Mouse (Mus musculus): ENCODE data around the gene Psmc3. TPM values are rescaled to one million over a fixed set of nuclear protein-coding genes. Genes with fewer than 3 reads are reported as not detected.

Psmc3 gene
- polyA plus RNA-seq, 1 experiment from 2014 or later: 282 TPM

DNA sequence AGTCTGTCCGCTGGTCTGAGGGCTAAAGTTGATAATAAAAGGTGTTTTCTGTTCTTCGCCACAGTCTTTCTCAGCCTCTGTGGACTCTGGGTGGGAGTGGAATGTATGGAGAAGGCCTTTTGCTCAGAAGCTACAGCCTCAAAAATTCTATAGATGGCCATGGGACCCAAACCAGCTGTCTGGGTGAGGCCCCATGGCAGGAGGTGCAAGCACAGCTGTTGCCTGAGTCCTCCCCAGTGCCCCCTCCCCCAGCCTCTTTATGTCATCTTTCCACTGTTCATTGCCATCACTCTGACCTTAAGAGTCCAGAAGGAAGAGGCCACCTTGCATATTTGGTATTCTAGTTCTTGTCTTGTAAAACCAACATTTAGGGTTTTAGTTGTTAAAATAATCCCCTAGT lies 5.6 kb downstream of the Psmc3 start:
- no peaks in the 10 kb centered on the region for H3K9me3 ChIP-seq (replicated peaks)
- H3K27ac ChIP-seq: no peak overlapping the region
- H3K4me1 ChIP-seq: peaks cover 10% of the 10 kb centered on the region
- no peak overlapping the region for H3K9ac ChIP-seq
- H3K4me2 ChIP-seq (replicated peaks): no peak overlapping the region
- ATAC-seq (ENCODE audit: low FRiP score): no peak
- H3K4me3 ChIP-seq: no peak overlapping the region
- 98% methylated on average over 2 of the region's 2 CpGs for WGBS
- peaks cover 90% of the 10 kb centered on the region for H3K36me3 ChIP-seq
- no peaks in the 10 kb centered on the region for H3K27me3 ChIP-seq

DNA sequence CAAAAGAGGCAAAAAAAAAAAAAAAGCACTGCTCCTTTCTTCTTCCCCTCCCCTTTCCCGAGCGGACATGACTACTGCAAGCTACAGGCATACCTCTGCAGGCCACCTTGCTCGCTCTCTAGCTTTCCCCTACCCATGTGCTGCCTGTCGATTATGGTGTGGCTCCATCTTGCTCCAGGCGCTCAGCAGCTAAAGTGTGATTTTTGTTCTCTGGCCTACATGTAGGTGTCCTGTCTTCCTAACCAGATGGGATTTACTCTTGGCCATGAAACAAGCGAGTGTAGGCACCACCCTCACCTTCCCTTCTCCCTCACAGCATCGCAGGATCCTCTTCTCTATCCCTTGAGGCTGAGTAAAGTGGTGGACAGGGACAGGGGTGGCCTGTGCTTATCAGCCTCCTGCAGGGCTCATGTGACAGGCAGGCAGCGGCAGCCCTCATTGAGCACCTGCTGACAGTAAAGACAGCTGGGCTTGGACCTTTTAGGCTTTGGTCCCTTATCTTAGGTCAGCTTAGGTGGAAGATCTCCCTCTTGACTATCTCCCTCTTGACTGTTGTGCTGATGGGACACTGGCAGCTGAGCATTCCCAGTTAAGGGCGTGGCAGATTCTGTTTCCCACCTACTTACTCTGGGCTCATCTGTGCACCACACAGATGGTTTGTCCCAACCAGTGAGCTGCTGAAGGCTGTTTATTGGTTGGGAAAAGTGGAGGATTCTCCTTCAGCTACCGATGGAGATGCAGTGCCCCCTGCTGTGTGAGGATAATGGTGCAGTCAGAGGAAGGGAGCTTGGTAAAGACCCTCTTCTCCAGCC lies 6.9 kb downstream of the Psmc3 start:
- Histone ChIP-seq H3K4me2 (replicated peaks) (no peak overlapping the region), H3K4me3 (no peak overlapping the region), H3K4me1 (no peaks in the 10 kb centered on the region), H3K36me3 (peaks cover 93% of the 10 kb centered on the region), H3K27me3 (no peaks in the 10 kb centered on the region), H3K9ac (no peak overlapping the region), H3K9me3 (replicated peaks) (no peaks in the 10 kb centered on the region), H3K27ac (no peak overlapping the region)
- peak; percentile 9; the same call in 1 of the 2 replicates for ATAC-seq (ENCODE audit: low FRiP score)
- 82% methylated on average over 10 of the region's 10 CpGs for WGBS

DNA sequence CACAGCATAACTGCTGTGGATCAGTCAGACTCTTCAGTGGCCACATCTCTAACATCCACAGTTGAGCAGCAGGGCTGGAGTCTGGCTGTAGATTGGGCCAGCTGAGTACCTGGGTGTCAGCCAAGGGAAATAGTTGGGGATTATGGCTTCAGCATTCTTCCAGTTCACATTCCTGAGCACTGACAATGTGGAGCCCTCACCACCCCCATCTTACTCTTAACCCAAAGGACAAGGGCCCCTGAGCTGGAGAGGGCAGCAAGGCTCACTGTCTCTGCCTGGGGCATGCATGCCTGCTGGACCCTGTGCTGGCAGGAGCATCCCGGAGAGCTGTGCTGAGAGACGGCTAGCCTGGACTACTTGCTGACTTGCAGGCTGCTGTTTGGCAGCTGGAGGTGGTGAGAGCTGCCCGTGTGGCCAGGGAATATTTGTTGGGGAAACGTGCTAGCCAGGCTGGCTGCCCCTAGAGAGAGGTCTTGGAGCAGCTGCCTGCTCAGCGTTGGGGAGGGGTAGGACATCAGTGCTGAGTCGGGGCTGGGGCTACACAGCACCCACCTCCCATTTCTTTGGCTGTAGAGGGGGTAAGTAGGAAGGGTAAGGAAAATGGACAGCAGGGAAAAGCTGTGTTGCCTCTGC lies 8.2 kb downstream of the Psmc3 start:
- 86% methylated on average over 6 of the region's 6 CpGs for WGBS
- Histone ChIP-seq H3K9ac (0 out of 2 replicates have a peak overlapping the region, but pooled peaks have one; percentile 5), H3K4me2 (replicated peaks) (no peak overlapping the region), H3K9me3 (replicated peaks) (no peaks in the 10 kb centered on the region), H3K36me3 (peaks cover 88% of the 10 kb centered on the region), H3K4me1 (no peaks in the 10 kb centered on the region), H3K4me3 (no peak overlapping the region), H3K27me3 (no peaks in the 10 kb centered on the region), H3K27ac (no peak overlapping the region)
- ATAC-seq (ENCODE audit: low FRiP score): no peak

DNA sequence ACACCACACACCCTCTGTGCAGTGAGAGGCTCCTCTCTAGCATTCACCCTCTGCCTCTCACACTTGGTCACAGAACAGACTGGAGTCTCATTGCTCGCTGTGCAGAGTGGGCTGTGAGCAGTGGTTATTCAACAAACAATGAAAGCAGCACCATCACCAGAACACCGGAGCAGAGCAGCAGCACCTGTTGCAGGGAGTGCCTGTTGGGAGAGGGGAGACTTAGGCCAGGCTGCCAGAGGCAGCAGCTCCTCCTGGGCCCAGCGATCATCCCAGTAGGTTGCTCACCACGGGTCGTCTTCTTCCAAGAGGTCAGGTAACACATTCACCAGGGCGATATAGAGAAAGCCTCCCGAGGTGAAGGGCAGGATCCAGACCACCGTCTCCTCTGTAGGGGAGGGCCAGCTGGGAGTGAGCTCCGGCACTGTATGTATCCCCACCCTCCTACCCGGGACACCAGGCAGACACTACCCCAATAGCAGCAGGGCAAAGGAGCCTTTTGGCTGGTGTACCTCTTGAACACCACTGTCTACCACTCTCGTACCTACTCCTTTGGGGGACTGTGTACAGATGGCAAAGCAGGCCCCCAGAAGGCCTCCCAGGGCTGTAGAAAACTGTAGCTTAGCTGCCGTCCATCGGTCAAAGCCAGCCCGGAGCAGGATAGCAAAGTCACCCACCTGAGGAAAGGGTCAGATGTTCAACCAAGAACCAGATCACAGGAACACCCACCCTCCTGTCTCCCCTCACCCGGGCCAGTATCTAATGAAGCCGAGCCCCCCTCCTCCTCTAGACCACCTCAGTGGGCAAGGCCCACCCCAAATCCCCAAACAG lies 9.2 kb downstream of the Psmc3 start:
- Histone ChIP-seq H3K4me3 (no peak overlapping the region), H3K27ac (no peak overlapping the region), H3K4me2 (replicated peaks) (no peak overlapping the region), H3K27me3 (no peaks in the 10 kb centered on the region), H3K36me3 (peaks cover 78% of the 10 kb centered on the region), H3K4me1 (no peaks in the 10 kb centered on the region), H3K9ac (no peak overlapping the region), H3K9me3 (replicated peaks) (no peaks in the 10 kb centered on the region)
- 92% methylated on average over 16 of the region's 16 CpGs for WGBS
- ATAC-seq (ENCODE audit: low FRiP score): no peak

DNA sequence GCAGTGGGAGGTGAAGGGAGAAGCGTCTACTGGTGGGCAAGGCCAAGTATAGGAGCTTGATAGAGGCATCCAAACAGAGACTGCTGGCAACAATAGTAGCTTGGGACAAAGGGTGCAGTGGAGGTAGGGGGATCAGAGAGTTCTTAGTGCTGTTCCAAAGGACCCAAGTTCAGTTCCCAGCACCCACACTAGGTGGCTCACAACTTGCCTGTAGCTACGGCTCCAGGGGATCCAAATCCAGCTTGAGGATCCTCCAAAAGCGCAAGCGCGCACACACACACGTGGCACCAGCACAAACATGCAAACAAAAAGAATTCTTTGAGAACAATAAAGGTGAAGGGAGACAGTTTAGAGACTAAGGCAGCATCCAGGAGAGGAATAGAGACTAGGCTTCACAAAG lies 10.4 kb downstream of the Psmc3 start:
- Histone ChIP-seq H3K9me3 (replicated peaks) (no peaks in the 10 kb centered on the region), H3K9ac (no peak overlapping the region), H3K4me3 (no peak overlapping the region), H3K27me3 (no peaks in the 10 kb centered on the region), H3K4me2 (replicated peaks) (no peak overlapping the region), H3K4me1 (peaks cover 10% of the 10 kb centered on the region), H3K27ac (no peak overlapping the region), H3K36me3 (peaks cover 65% of the 10 kb centered on the region)
- ATAC-seq (ENCODE audit: low FRiP score): no peak
- 86% methylated on average over 6 of the region's 6 CpGs for WGBS

DNA sequence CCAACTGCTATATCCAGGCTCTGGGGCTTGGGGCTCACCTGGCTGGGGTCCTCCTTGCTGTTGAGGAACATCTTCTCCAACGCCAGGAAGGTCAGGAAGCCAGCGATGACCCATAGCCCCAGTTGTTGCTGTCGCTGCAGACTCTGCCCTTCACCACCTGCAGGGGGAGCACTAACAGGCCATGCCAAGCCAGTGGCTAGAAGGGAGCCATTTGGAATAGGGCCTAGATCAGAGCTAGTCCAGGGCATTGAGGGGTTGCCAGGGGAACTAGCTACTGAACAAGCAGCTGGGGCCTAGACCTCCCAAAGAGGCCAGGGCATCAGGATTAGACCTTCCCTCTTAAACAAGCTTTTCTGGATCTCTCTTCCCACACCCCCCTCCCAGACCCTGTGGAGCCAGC lies 11.7 kb downstream of the Psmc3 start:
- WGBS: 54% methylated on average over 3 of the region's 3 CpGs
- H3K36me3 ChIP-seq: peaks cover 53% of the 10 kb centered on the region
- no peaks in the 10 kb centered on the region for H3K27me3 ChIP-seq
- H3K27ac ChIP-seq: no peak overlapping the region
- no peak for ATAC-seq (ENCODE audit: low FRiP score)
- H3K4me2 ChIP-seq (replicated peaks): no peak overlapping the region
- H3K9ac ChIP-seq: no peak overlapping the region
- no peaks in the 10 kb centered on the region for H3K9me3 ChIP-seq (replicated peaks)
- peaks cover 16% of the 10 kb centered on the region for H3K4me1 ChIP-seq
- H3K4me3 ChIP-seq: no peak overlapping the region

DNA sequence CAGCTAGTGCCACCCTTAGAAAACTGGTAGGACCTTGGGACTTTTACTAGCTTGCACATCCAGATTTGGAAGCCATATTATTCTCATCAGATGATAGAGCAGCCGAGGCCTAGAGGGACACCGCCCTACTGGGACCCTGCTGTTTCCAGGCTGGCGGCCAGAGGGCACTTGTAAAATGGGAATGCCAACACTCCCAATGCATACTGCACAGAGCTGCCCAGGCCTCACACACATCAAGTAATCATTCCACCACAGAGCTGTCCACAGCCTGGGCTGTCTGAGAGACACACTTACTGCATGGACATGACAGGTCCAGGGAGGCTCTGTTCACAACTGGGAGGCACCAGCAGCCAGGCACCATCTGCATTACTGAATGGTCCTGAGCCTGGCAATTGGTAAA lies 12.6 kb downstream of the Psmc3 start:
- Histone ChIP-seq H3K4me1 (peaks cover 25% of the 10 kb centered on the region), H3K4me3 (no peak overlapping the region), H3K4me2 (replicated peaks) (no peak overlapping the region), H3K27ac (no peak overlapping the region), H3K9me3 (replicated peaks) (no peaks in the 10 kb centered on the region), H3K36me3 (peaks cover 44% of the 10 kb centered on the region), H3K27me3 (no peaks in the 10 kb centered on the region), H3K9ac (no peak overlapping the region)
- WGBS: 89% methylated on average over 3 of the region's 3 CpGs
- no peak for ATAC-seq (ENCODE audit: low FRiP score)

DNA sequence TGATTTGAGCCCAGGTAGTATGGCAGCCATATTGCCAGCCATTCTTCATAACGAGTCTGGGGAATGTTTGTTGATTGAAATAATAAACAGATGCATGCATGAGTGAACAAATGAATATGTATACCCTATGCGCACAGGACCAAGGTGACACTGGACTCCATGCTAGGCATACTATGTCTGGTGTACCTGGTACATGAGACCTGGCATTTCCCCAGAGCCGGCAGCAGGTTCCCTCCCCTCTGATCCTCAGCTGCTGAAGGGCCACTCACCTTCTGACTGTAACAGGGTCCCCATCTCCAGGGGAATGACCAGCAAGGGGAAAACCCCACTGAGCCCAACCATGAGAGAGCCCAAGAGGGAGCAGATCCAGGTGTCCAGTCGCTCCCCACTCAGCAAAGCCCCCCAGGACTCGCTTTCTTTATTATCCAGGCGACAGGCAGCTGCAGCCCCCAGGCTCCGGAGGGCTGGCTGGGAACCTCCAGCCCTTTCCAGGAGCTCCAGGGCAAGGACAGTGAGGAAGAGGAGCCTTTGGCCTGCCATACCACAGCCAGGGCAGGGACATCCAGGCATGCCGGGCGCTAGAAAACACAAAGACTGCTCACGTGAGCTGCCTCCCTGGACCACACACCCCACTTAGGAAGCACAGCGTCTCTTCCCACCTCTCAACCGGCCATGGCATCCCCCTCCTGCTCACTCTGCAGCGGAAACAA lies 14.5 kb downstream of the Psmc3 start:
- WGBS: 58% methylated on average over 13 of the region's 13 CpGs
- H3K9me3 ChIP-seq (replicated peaks): no peaks in the 10 kb centered on the region
- ATAC-seq (ENCODE audit: low FRiP score): no peak
- peak overlapping the region; percentile 69 for H3K4me2 ChIP-seq (replicated peaks)
- peaks cover 25% of the 10 kb centered on the region for H3K4me1 ChIP-seq
- peak overlapping the region; percentile 29; the same call in 1 of the 2 replicates for H3K9ac ChIP-seq
- H3K27me3 ChIP-seq: no peaks in the 10 kb centered on the region
- peak overlapping the region; percentile 57 for H3K4me3 ChIP-seq
- peaks cover 25% of the 10 kb centered on the region for H3K36me3 ChIP-seq
- no peak overlapping the region for H3K27ac ChIP-seq

DNA sequence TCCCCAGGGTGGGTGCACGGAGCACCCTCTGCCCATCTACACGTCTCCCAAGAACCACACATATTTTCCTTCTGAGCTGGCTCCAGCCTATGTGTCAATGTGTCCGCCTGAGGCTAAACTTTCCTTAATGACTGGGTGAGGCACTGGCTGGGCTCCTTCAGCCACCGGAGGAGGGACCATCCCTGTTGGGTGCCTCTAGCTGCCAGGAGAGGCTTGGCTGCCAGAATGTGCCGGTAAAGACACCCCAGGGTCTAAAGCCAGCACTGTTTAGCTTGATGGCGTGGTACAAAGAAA lies 15.0 kb downstream of the Psmc3 start:
- Histone ChIP-seq H3K4me1 (peaks cover 25% of the 10 kb centered on the region), H3K4me3 (peak overlapping the region; percentile 57), H3K4me2 (replicated peaks) (peak overlapping the region; percentile 69), H3K9ac (peak overlapping the region; percentile 29; the same call in 1 of the 2 replicates), H3K9me3 (replicated peaks) (no peaks in the 10 kb centered on the region), H3K36me3 (peaks cover 20% of the 10 kb centered on the region), H3K27ac (no peak overlapping the region), H3K27me3 (no peaks in the 10 kb centered on the region)
- no peak for ATAC-seq (ENCODE audit: low FRiP score)
- 56% methylated on average over 6 of the region's 6 CpGs for WGBS

DNA sequence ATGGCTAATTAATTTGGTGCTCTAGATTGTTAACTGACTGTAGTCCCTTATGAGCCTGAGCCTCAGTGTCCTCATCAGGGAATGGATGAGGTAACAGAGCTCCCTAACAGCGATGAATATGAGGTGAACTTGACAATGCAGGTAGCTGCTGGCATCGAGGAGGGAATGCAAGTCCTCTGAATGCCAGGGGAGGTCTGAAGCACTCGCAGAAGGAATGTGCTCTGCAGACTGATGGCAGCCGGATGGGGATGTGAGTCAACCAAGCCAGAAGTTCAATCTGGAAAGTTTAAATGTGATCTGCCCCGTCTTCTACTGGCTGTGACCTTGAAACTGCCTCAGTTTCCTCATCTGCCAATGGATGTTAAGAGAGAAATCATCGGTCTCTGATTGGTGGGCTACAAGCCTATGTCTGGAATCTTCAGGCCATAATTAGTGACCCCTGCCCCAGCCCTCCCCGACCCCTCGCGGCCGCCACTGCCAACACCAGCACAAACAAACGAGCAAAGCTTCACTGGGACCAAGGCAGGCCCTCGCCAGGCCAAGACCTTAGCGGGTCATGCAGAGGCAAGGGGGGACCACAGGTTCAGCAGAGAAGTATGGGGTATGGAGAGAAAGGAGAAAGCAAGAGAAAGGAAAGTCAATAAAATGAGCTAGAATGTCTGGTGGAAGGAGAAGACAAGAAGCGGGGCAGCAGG lies 15.6 kb downstream of the Psmc3 start:
- Histone ChIP-seq H3K4me1 (peaks cover 25% of the 10 kb centered on the region), H3K36me3 (peaks cover 14% of the 10 kb centered on the region), H3K9ac (peak overlapping the region; percentile 70), H3K27ac (peak overlapping the region; percentile 79), H3K27me3 (no peaks in the 10 kb centered on the region), H3K9me3 (replicated peaks) (no peaks in the 10 kb centered on the region), H3K4me3 (peak overlapping the region; percentile 57), H3K4me2 (replicated peaks) (peak overlapping the region; percentile 69)
- WGBS: 9% methylated on average over 14 of the region's 14 CpGs
- ATAC-seq (ENCODE audit: low FRiP score): no peak; the same call in 1 of the 2 replicates

DNA sequence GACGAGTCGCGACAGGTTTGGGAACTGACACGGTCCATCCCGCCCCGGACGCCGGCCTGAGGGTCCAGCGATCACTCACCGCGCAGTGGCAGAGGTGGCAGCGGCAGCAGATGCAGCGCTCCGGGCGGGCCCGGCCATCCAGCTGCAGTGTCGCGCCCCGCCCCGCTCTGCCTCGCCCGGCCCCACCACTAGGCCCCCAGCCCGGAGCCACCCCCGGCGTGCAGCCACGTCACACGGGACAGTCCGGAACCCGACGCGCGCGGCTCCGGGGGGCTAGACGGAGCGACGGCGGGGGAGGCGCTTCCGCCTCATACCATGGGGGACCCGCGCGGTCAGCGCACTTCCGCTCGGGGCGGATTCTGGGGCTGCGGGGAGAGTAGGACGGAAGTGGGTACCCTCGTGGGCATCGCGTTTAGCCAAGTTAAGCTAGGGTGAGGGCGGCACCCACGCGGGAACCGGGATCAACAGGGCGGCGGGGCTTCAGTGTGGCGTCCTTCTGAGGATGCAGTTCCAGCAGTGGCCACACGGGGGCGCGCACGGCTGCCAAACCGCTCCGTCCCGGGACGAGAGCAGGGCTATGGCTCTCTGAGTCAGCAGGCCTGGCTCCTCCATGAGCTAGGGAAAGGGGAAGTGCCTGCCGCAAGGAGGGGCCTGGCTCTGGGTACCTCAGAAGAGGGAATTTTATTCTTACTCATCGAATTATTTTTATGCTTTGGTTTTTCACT lies 16.4 kb downstream of the Psmc3 start, which contains the start of gene Slc39a13:
Gene Slc39a13, minus strand, starts transcription at position 342 of the 725 bp plus-strand sequence.
- Histone ChIP-seq H3K4me2 (replicated peaks) (peak within 1 kb of the TSS; percentile 69), H3K9ac (peak within 1 kb of the TSS; percentile 70), H3K4me3 (peak within 1 kb of the TSS; percentile 57), H3K9me3 (replicated peaks) (no peaks in the 10 kb centered on the region), H3K4me1 (peaks cover 25% of the 10 kb centered on the region), H3K36me3 (peaks cover 8% of the 10 kb centered on the region; the same call in 1 of the 2 replicates), H3K27me3 (no peaks in the 10 kb centered on the region), H3K27ac (peak within 1 kb of the TSS; percentile 79)
- peak; percentile 97 for ATAC-seq (ENCODE audit: low FRiP score)
- WGBS: under 1% methylated on average over 69 of the region's 69 CpGs

Measured in hindbrain, embryonic 12.5 days (tissue).